Mouse (Mus musculus): ENCODE results near the gene Epb41. TPM values are rescaled to one million over a fixed set of nuclear protein-coding genes. Genes with fewer than 3 reads are reported as not detected.

Gene Epb41
- total and polyA plus RNA-seq, 3 experiments, result 129 to 560 (median 152) TPM

- H3K36me3 ChIP-seq (replicated peaks), result peaks cover 87% of the 10 kb centered on the region
- no peak for DNase-seq (ENCODE audit: low spot score)
- peaks cover 8% of the 10 kb centered on the region; the same call in 1 of the 2 replicates for H3K4me1 ChIP-seq (ENCODE audit: insufficient read depth, low read depth, low read length)
- no peak overlapping the region for H3K4me3 ChIP-seq (ENCODE audit: low read depth, low read length)
- no peaks in the 10 kb centered on the region for H3K27me3 ChIP-seq (ENCODE audit: insufficient read depth, low read length)
- H3K9me3 ChIP-seq (replicated peaks), result no peaks in the 10 kb centered on the region
- TF ChIP-seq TAL1 (conservative IDR thresholded peaks at IDR 0.05; ENCODE audit: low read depth, low read length) (no peak), GATA1 (IDR thresholded peaks at IDR 0.05; ENCODE audit: borderline replicate concordance, low read length) (no peak), POLR2AphosphoS5 (IDR thresholded peaks at IDR 0.05; ENCODE audit: insufficient replicate concordance, low read depth, low read length) (no peak), GATA2 (IDR thresholded peaks at IDR 0.05; ENCODE audit: borderline replicate concordance, low read depth, low read length) (no peak), CTCF (IDR thresholded peaks at IDR 0.05; ENCODE audit: low read depth, low read length) (no peak)
- ATAC-seq (ENCODE audit: extremely low read depth, insufficient number of reproducible peaks, low FRiP score, poor library complexity, severe bottlenecking), result no peak
Measured at GRCm38 (mm10) chr4:131982881-131983538, 92.1 kb downstream of the Epb41 start.

DNA sequence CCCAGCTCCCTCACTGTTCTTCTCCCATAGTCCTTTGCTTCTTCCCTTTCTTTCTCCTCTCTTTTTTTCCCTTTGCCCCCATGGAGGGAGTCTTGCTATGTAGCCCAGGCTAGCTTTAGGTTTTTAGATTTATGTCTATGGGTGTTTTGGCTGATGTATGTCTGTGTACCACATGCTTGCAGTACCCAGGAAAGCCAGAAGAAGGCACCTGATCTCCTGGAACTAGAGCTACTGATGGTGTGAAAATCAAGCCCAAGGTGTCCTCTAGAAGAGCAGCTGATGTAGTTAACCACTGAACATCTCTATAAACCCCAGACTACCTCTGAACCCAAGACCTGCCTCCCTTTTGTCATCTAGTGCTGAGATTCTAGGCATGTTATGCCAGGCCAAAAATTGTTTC lies 93.4 kb downstream of the Epb41 start:
- TF ChIP-seq CTCF (IDR thresholded peaks at IDR 0.05; ENCODE audit: low read depth, low read length), result no peak
- no peak for TF ChIP-seq GATA2 (IDR thresholded peaks at IDR 0.05; ENCODE audit: borderline replicate concordance, low read depth, low read length)
- TF ChIP-seq TAL1 (conservative IDR thresholded peaks at IDR 0.05; ENCODE audit: low read depth, low read length), result no peak
- TF ChIP-seq POLR2AphosphoS5 (IDR thresholded peaks at IDR 0.05; ENCODE audit: insufficient replicate concordance, low read depth, low read length), result no peak
- TF ChIP-seq GATA1 (IDR thresholded peaks at IDR 0.05; ENCODE audit: borderline replicate concordance, low read length), result no peak
- DNase-seq (ENCODE audit: low spot score) (no peak), ATAC-seq (ENCODE audit: extremely low read depth, insufficient number of reproducible peaks, low FRiP score, poor library complexity, severe bottlenecking) (no peak)

DNA sequence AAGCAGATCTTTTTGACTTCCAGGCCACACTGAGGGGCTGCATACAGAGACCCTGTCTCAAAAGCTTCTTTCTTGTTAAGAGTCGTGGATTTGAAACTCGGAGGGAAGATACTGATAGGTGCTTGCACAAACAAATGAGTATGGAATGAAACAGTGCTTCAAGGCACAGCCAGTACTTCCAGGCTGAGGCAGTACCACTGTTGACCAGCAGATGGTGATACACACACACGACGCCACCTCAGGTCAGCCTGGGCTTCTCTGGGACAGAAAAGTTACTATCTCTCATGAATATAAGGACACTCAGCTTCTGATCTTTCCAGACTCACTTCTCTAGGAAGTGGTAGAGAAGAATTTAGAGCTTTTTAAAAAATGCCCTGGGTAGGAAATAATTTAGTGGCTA lies 97.9 kb downstream of the Epb41 start:
- Histone ChIP-seq H3K27me3 (ENCODE audit: insufficient read depth, low read length) (no peaks in the 10 kb centered on the region), H3K36me3 (replicated peaks) (peaks cover 92% of the 10 kb centered on the region)
- TF ChIP-seq TAL1 (conservative IDR thresholded peaks at IDR 0.05; ENCODE audit: low read depth, low read length) (no peak), CTCF (IDR thresholded peaks at IDR 0.05; ENCODE audit: low read depth, low read length) (peak; percentile 100)

More for the DNA sequence above, 93.4 kb downstream of the Epb41 start:
- H3K4me3 ChIP-seq (ENCODE audit: low read depth, low read length), result no peak overlapping the region
- no peaks in the 10 kb centered on the region for H3K27me3 ChIP-seq (ENCODE audit: insufficient read depth, low read length)
- no peaks in the 10 kb centered on the region for H3K9me3 ChIP-seq (replicated peaks)
- peaks cover 11% of the 10 kb centered on the region; the same call in 1 of the 2 replicates for H3K4me1 ChIP-seq (ENCODE audit: insufficient read depth, low read depth, low read length)
- H3K36me3 ChIP-seq (replicated peaks), result peaks cover 87% of the 10 kb centered on the region

GRCm38 (mm10) chr4:131970244-131970853 lies 104.8 kb downstream of the Epb41 start:
- no peak overlapping the region for H3K4me3 ChIP-seq (ENCODE audit: low read depth, low read length)
- ATAC-seq (ENCODE audit: extremely low read depth, insufficient number of reproducible peaks, low FRiP score, poor library complexity, severe bottlenecking) (no peak), DNase-seq (ENCODE audit: low spot score) (no peak)
- H3K36me3 ChIP-seq (replicated peaks), result peaks cover 94% of the 10 kb centered on the region
- H3K27me3 ChIP-seq (ENCODE audit: insufficient read depth, low read length), result no peaks in the 10 kb centered on the region
- TF ChIP-seq CTCF (IDR thresholded peaks at IDR 0.05; ENCODE audit: low read depth, low read length), result no peak
- TF ChIP-seq GATA2 (IDR thresholded peaks at IDR 0.05; ENCODE audit: borderline replicate concordance, low read depth, low read length), result no peak
- no peak for TF ChIP-seq POLR2AphosphoS5 (IDR thresholded peaks at IDR 0.05; ENCODE audit: insufficient replicate concordance, low read depth, low read length)
- no peak for TF ChIP-seq TAL1 (conservative IDR thresholded peaks at IDR 0.05; ENCODE audit: low read depth, low read length)
- no peak for TF ChIP-seq GATA1 (IDR thresholded peaks at IDR 0.05; ENCODE audit: borderline replicate concordance, low read length)
- no peaks in the 10 kb centered on the region for H3K9me3 ChIP-seq (replicated peaks)
- peaks cover 5% of the 10 kb centered on the region; the same call in 1 of the 2 replicates for H3K4me1 ChIP-seq (ENCODE audit: insufficient read depth, low read depth, low read length)

More for the DNA sequence above, 97.9 kb downstream of the Epb41 start:
- ATAC-seq (ENCODE audit: extremely low read depth, insufficient number of reproducible peaks, low FRiP score, poor library complexity, severe bottlenecking) (no peak), DNase-seq (ENCODE audit: low spot score) (peak; percentile 39)
- Histone ChIP-seq H3K9me3 (replicated peaks) (no peaks in the 10 kb centered on the region), H3K4me1 (ENCODE audit: insufficient read depth, low read depth, low read length) (peaks cover 6% of the 10 kb centered on the region; the same call in 1 of the 2 replicates), H3K4me3 (ENCODE audit: low read depth, low read length) (no peak overlapping the region)

DNA sequence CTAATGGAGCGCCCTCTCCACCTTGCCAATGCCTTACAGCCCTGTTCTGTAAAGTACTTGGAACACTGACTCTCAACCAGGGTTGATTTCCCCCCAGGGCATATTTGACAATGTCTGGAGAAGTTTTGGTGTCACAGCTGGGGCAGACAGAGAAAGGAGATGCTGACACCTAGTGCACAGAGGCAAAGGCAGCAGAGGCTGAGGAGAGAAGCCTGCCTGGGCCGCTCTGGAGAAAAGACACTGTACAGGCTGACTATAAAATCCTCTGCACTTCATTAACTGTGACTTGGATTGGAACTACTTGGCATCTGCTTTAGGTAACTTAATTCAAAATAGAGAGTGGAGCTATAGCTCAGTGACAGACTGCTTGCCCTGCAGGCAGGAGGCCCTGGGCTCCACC lies 106.2 kb downstream of the Epb41 start:
- no peaks in the 10 kb centered on the region for H3K27me3 ChIP-seq (ENCODE audit: insufficient read depth, low read length)

DNA sequence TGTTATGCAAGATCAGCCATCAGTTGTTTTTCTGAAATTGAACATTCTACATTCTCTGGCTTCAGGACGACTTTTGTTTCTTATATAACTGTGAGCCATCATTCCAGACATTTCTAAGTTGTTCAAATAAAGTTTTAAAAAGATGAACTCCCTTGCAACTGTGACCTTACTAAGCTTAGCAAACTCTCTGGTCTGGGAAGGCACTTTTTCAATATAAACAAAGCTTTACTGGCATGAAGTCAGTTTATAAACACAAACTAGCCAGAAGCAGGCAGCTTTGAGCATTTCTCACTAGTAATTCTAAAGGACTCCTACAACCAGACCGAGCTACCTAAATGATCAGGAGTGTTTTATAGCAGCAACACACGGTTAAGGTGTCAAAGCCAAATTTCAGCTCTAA lies 118.0 kb downstream of the Epb41 start:
- no peaks in the 10 kb centered on the region for H3K9me3 ChIP-seq (replicated peaks)
- no peaks in the 10 kb centered on the region for H3K4me1 ChIP-seq (ENCODE audit: insufficient read depth, low read depth, low read length)
- TF ChIP-seq POLR2AphosphoS5 (IDR thresholded peaks at IDR 0.05; ENCODE audit: insufficient replicate concordance, low read depth, low read length), result no peak
- ATAC-seq (ENCODE audit: extremely low read depth, insufficient number of reproducible peaks, low FRiP score, poor library complexity, severe bottlenecking) (no peak), DNase-seq (ENCODE audit: low spot score) (no peak)
- H3K27me3 ChIP-seq (ENCODE audit: insufficient read depth, low read length), result no peaks in the 10 kb centered on the region
- H3K4me3 ChIP-seq (ENCODE audit: low read depth, low read length), result no peak overlapping the region
- H3K36me3 ChIP-seq (replicated peaks), result peaks cover 89% of the 10 kb centered on the region

More for the DNA sequence above, 106.2 kb downstream of the Epb41 start:
- DNase-seq (ENCODE audit: low spot score) (no peak), ATAC-seq (ENCODE audit: extremely low read depth, insufficient number of reproducible peaks, low FRiP score, poor library complexity, severe bottlenecking) (no peak)
- H3K36me3 ChIP-seq (replicated peaks), result peaks cover 94% of the 10 kb centered on the region
- H3K4me3 ChIP-seq (ENCODE audit: low read depth, low read length), result no peak overlapping the region
- TF ChIP-seq GATA2 (IDR thresholded peaks at IDR 0.05; ENCODE audit: borderline replicate concordance, low read depth, low read length) (no peak), POLR2AphosphoS5 (IDR thresholded peaks at IDR 0.05; ENCODE audit: insufficient replicate concordance, low read depth, low read length) (no peak), CTCF (IDR thresholded peaks at IDR 0.05; ENCODE audit: low read depth, low read length) (no peak), GATA1 (IDR thresholded peaks at IDR 0.05; ENCODE audit: borderline replicate concordance, low read length) (no peak), TAL1 (conservative IDR thresholded peaks at IDR 0.05; ENCODE audit: low read depth, low read length) (no peak)
- H3K4me1 ChIP-seq (ENCODE audit: insufficient read depth, low read depth, low read length), result peaks cover 5% of the 10 kb centered on the region; the same call in 1 of the 2 replicates
- no peaks in the 10 kb centered on the region for H3K9me3 ChIP-seq (replicated peaks)
